8 mouse cellular contexts compared by ENCODE assay signal in the genomic region with DNA sequence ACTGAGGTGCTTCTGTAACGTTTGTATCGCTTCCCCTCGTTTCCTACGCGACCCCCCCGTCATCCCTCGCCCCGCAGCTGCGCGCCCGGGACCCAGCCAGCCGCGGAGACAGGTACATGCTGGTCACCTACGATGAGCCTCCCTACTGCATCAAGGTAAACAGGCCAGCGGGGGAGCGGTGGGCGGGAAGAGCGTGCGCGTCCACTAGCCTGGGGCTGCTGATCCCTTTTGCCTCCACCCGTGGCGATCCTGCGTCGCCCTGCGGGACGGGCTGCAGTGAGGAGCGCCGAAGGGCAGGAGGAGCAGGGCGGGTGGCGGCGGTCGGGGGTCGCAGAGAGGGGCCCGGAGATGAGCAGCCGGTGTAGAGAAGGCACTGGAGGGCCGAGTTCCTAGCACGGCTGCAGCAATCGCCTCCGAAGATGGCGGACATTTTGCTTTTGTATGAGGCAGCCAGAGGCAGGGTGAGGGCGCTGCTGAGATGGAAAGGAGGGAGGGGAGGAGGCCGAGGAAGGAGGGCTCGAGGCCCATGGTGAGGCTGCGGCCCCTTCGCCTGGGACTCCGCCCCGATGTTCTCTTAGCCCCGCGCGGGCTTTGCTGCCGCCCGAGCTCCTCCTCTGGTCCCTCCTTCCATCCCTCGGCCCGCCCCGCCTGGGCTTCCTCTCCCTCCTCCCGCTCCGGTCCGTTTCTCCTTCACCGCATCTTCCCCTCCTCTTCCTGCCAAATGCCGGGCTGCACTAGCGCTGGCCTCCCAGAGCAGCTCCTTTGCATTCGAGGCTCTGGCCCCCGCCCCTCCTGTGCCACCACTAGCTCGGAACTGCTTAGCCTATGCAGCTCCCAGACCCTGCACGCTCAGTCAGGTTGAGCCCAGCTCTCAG. TPM values are rescaled to one million over a fixed set of nuclear protein-coding genes. Genes with fewer than 3 reads are reported as not detected.
DNase-seq lines count a peak whose midpoint lies in the region; ATAC-seq and TF ChIP-seq lines count a peak whose summit lies in the region.

No protein-coding gene starts in this region.

- no peaks in the 10 kb centered on the region for H3K27me3 ChIP-seq in heart, embryonic 11.5 days (ENCODE audit: control insufficient read depth, insufficient read depth, low read length)
- H3K27me3 ChIP-seq in kidney, embryonic 16.5 days (ENCODE audit: insufficient read depth, low read length), result no peaks in the 10 kb centered on the region
- no peaks in the 10 kb centered on the region for H3K27me3 ChIP-seq in liver, adult 2 months (ENCODE audit: control insufficient read depth, insufficient read depth, low read length)
- no peaks in the 10 kb centered on the region for H3K27me3 ChIP-seq in myocyte (ENCODE audit: control insufficient read depth, insufficient read depth, insufficient read length)
- no peaks in the 10 kb centered on the region for H3K27me3 ChIP-seq in splenic B cell, adult 2 months (ENCODE audit: control insufficient read depth, insufficient read depth, low read length, poor library complexity, severe bottlenecking)

- H3K4me2 ChIP-seq in heart, embryonic 11.5 days, result peak overlapping the region; percentile 71
- H3K4me2 ChIP-seq in kidney, embryonic 16.5 days (replicated peaks; ENCODE audit: low read depth, low read length), result peak overlapping the region; percentile 54
- H3K4me2 ChIP-seq in myocyte (ENCODE audit: low read depth), result peak overlapping the region; percentile 86

- peak; percentile 92 for ATAC-seq in heart, embryonic 11.5 days (replicated peaks; ENCODE audit: insufficient number of reproducible peaks, low FRiP score, low TSS enrichment)
- peak; percentile 97 for ATAC-seq in kidney, embryonic 16.5 days (ENCODE audit: low FRiP score, low TSS enrichment)

- 14% methylated on average over 65 of the region's 65 CpGs for WGBS in heart, embryonic 11.5 days (ENCODE audit: insufficient replicate concordance)
- 26% methylated on average over 50 of the region's 65 CpGs for WGBS in kidney, embryonic 16.5 days
- WGBS in liver, adult 2 months, result under 1% methylated on average over 47 of the region's 65 CpGs

- no peaks in the 10 kb centered on the region for H3K9me3 ChIP-seq in heart, embryonic 11.5 days (replicated peaks; ENCODE audit: control insufficient read depth, low read length)
- no peaks in the 10 kb centered on the region for H3K9me3 ChIP-seq in kidney, embryonic 16.5 days (ENCODE audit: low read length)

- peak; percentile 90 for DNase-seq in A20 (ENCODE audit: low read depth, low spot score)
- peak; percentile 52 for DNase-seq in liver, adult 2 months (ENCODE audit: extremely low read depth, low read depth, low spot score)
- DNase-seq in splenic B cell, adult 2 months (ENCODE audit: low read depth, low spot score), result peak; percentile 88

- no peaks in the 10 kb centered on the region for H3K79me2 ChIP-seq in liver, adult 2 months (ENCODE audit: control insufficient read depth, insufficient read depth, low read length)
- H3K79me2 ChIP-seq in myocyte (ENCODE audit: control insufficient read depth, insufficient read depth), result no peaks in the 10 kb centered on the region

- peak overlapping the region; percentile 82 for H3K27ac ChIP-seq in bone marrow macrophage, adult 2 months (ENCODE audit: insufficient read depth, low read depth, low read length)
- H3K27ac ChIP-seq in embryonic fibroblast, embryonic 13.5 days (ENCODE audit: insufficient read depth, low read length), result peak overlapping the region; percentile 70
- H3K27ac ChIP-seq in heart, embryonic 11.5 days (ENCODE audit: low read depth, low read length), result peak overlapping the region; percentile 95
- peak overlapping the region; percentile 93 for H3K27ac ChIP-seq in kidney, embryonic 16.5 days (ENCODE audit: low read length)
- H3K27ac ChIP-seq in liver, adult 2 months (replicated peaks; ENCODE audit: insufficient read depth, low read depth, low read length), result peak overlapping the region; percentile 36

- H3K4me1 ChIP-seq in bone marrow macrophage, adult 2 months (ENCODE audit: control insufficient read depth, insufficient read depth, low read length), result peaks cover 7% of the 10 kb centered on the region
- H3K4me1 ChIP-seq in embryonic fibroblast, embryonic 13.5 days (ENCODE audit: control insufficient read depth, insufficient read depth, low read length), result peaks cover 3% of the 10 kb centered on the region; the same call in 1 of the 2 replicates
- H3K4me1 ChIP-seq in heart, embryonic 11.5 days (ENCODE audit: control insufficient read depth, insufficient read depth, low read length), result no peaks in the 10 kb centered on the region
- H3K4me1 ChIP-seq in kidney, embryonic 16.5 days (ENCODE audit: insufficient read depth, low read length), result no peaks in the 10 kb centered on the region
- no peaks in the 10 kb centered on the region; the same call in 1 of the 2 replicates for H3K4me1 ChIP-seq in liver, adult 2 months (ENCODE audit: control insufficient read depth, insufficient read depth, low read length)

- peak overlapping the region; percentile 22 for H3ac ChIP-seq in myocyte (ENCODE audit: control insufficient read depth, insufficient read length)

- TF ChIP-seq CTCF in bone marrow macrophage, adult 2 months (IDR thresholded peaks at IDR 0.05; ENCODE audit: low read depth, low read length), result no peak
- peak; percentile 43; the same call in 1 of the 2 replicates for TF ChIP-seq CTCF in embryonic fibroblast, embryonic 13.5 days (IDR thresholded peaks at IDR 0.05; ENCODE audit: borderline replicate concordance, insufficient read depth, low read length)
- TF ChIP-seq CTCF in liver, adult 2 months (IDR thresholded peaks at IDR 0.05; ENCODE audit: low read depth, low read length), result no peak

- no peak for TF ChIP-seq POLR2A in bone marrow macrophage, adult 2 months (IDR thresholded peaks at IDR 0.05; ENCODE audit: borderline replicate concordance, low read depth, low read length)
- peak; percentile 59 for TF ChIP-seq POLR2A in embryonic fibroblast, embryonic 13.5 days (IDR thresholded peaks at IDR 0.05; ENCODE audit: low read depth, low read length)
- no peak for TF ChIP-seq POLR2A in liver, adult 2 months (IDR thresholded peaks at IDR 0.05; ENCODE audit: extremely low read depth, insufficient read depth, low read length)
- TF ChIP-seq POLR2A in myocyte (IDR thresholded peaks at IDR 0.05; ENCODE audit: insufficient read length, low read depth), result peak; percentile 61

- no peaks in the 10 kb centered on the region for H3K36me3 ChIP-seq in heart, embryonic 11.5 days (ENCODE audit: control insufficient read depth, insufficient read depth, low read length)
- no peaks in the 10 kb centered on the region for H3K36me3 ChIP-seq in kidney, embryonic 16.5 days (ENCODE audit: insufficient read depth, low read length)
- H3K36me3 ChIP-seq in liver, adult 2 months (ENCODE audit: control insufficient read depth, insufficient read depth, low read length), result no peaks in the 10 kb centered on the region
- H3K36me3 ChIP-seq in myocyte (ENCODE audit: control insufficient read depth, insufficient read depth), result no peaks in the 10 kb centered on the region
- H3K36me3 ChIP-seq in splenic B cell, adult 2 months (ENCODE audit: control insufficient read depth, insufficient read depth, low read length, poor library complexity, severe bottlenecking), result no peaks in the 10 kb centered on the region

- peak overlapping the region; percentile 84 for H3K9ac ChIP-seq in heart, embryonic 11.5 days (ENCODE audit: low read depth, low read length)
- peak overlapping the region; percentile 82 for H3K9ac ChIP-seq in kidney, embryonic 16.5 days (replicated peaks; ENCODE audit: low read length)
- H3K9ac ChIP-seq in liver, adult 2 months (ENCODE audit: low read depth, low read length), result peak overlapping the region; percentile 83

- H3K4me3 ChIP-seq in bone marrow macrophage, adult 2 months (ENCODE audit: insufficient read depth, low read length), result peak overlapping the region; percentile 84
- peak overlapping the region; percentile 63 for H3K4me3 ChIP-seq in embryonic fibroblast, embryonic 13.5 days (ENCODE audit: insufficient read depth, low read length)
- H3K4me3 ChIP-seq in heart, embryonic 11.5 days (ENCODE audit: low read depth, low read length), result peak overlapping the region; percentile 62
- H3K4me3 ChIP-seq in kidney, embryonic 16.5 days (ENCODE audit: low read length), result peak overlapping the region; percentile 65
- peak overlapping the region; percentile 62 for H3K4me3 ChIP-seq in liver, adult 2 months (ENCODE audit: insufficient read depth, low read depth, low read length)
- peak overlapping the region; percentile 51 for H3K4me3 ChIP-seq in myocyte

TF ChIP-seq in myocyte, 11 proteins besides CTCF, POLR2A, EP300 and RAD21:
- peak; percentile 78 for TF ChIP-seq POLR2AphosphoS2 (IDR thresholded peaks at IDR 0.05; ENCODE audit: insufficient read length, low read depth)
- no peak for TF ChIP-seq MYOD1 (IDR thresholded peaks at IDR 0.05; ENCODE audit: control insufficient read depth in 1 of 3, insufficient read length in 2 of 3, low read depth in 2 of 3)

RNA-seq across cellular contexts. Expression of gene Ints6l, which starts 1.0 kb away (rescaled TPM):
- polyA plus RNA-seq in bone marrow macrophage, adult 2 months (2012; ENCODE audit: insufficient read depth, insufficient read length, missing spikeins), result 86.7 and 89.1 TPM in 2 replicates
- 10.2 and 16.1 TPM in 2 replicates for polyA plus RNA-seq in embryonic fibroblast, embryonic 13.5 days (2011; ENCODE audit: insufficient read length, low read depth, missing spikeins)
- 20.0 and 21.2 TPM in 2 replicates for polyA plus RNA-seq in heart, embryonic 11.5 days (2014; fragmentation: Nextera tagmentation; extraction: Ambion mirVana)
- polyA plus RNA-seq in kidney, embryonic 16.5 days (2015; fragmentation: Nextera tagmentation; extraction: Ambion mirVana), result 31.9 and 32.2 TPM in 2 replicates
- total RNA-seq in liver, adult 2 months (2014; rRNA removed), result 2.9 and 3.1 TPM in 2 replicates
- 0.81 and 1.2 TPM in 2 replicates for polyA plus RNA-seq in liver, adult 2 months (2012; rRNA removed)
- polyA plus RNA-seq in myocyte (2012; fragmentation: generic; extraction: Trizol), result 2.6 TPM

RNA-seq across cellular contexts. Expression of gene Gm2174, which starts 7.8 kb away (rescaled TPM):
- polyA plus RNA-seq in bone marrow macrophage, adult 2 months (2012; ENCODE audit: insufficient read depth, insufficient read length, missing spikeins), result 5.3 and 6.1 TPM in 2 replicates
- 3.3 and 3.9 TPM in 2 replicates for polyA plus RNA-seq in embryonic fibroblast, embryonic 13.5 days (2011; ENCODE audit: insufficient read length, low read depth, missing spikeins)
- polyA plus RNA-seq in heart, embryonic 11.5 days (2014; fragmentation: Nextera tagmentation; extraction: Ambion mirVana), result 1.5 and 1.9 TPM in 2 replicates
- 2.0 and 3.5 TPM in 2 replicates for polyA plus RNA-seq in kidney, embryonic 16.5 days (2015; fragmentation: Nextera tagmentation; extraction: Ambion mirVana)
- total RNA-seq in liver, adult 2 months (2014; rRNA removed), result not detected in 2 replicates
- polyA plus RNA-seq in liver, adult 2 months (2012; rRNA removed), result not detected in 2 replicates
- polyA plus RNA-seq in myocyte (2012; fragmentation: generic; extraction: Trizol), result 0.26 TPM

Comparison
In these comparisons a context has a peak if more than half of its experiments do, and no peak if none do; other contexts are left out.
1. Peak in every context shown above with its lines: DNase-seq, ATAC-seq, H3K4me3 ChIP-seq and H3K27ac ChIP-seq.
2. H3K27ac ChIP-seq: peak in every context shown above with its lines; median percentile 95 in heart, embryonic 11.5 days; 93 in kidney, embryonic 16.5 days; 82 in bone marrow macrophage, adult 2 months; 70 in embryonic fibroblast, embryonic 13.5 days; 36 in liver, adult 2 months.
3. POLR2A ChIP-seq: peak in embryonic fibroblast, embryonic 13.5 days (single experiment) and myocyte (single experiment); none in bone marrow macrophage, adult 2 months (single experiment) and liver, adult 2 months (single experiment).